Mouse (Mus musculus): Measurements from ENCODE around the gene Cd209g. TPM values are rescaled to one million over a fixed set of nuclear protein-coding genes. Genes with fewer than 3 reads are reported as not detected.

Gene Cd209g
- polyA plus RNA-seq, 1 experiment = not detected

DNA sequence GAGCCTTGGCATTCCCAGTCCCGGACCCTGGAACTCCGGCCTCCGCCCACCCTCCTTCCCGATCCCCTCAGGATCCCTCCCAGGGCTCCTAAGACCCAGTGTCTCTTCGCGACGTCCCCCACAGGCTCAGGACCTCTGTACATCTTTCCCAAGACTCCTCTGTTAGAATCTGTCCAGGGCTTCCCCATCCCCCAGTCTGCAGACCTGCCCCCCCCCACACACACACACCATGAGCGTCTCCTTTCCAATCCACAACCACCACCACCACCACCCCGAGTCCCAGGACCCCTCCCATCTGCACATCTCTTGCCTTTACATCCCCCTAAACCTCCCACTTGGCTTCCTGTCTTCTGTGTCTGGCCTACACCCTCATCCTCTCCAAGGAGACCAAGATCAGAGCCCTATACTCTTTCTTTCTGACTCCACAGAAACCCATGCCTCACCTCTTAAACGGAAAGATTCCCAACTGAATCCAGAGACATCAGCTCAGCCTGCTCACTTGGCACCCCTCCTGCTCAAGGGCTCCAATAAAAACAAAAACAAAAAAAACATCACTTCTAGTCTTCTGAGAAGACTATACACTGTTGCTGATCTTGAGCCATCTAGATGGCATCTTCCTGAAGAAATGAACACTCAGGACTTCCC, 33.1 kb downstream of the Cd209g start:
- H3K36me3 ChIP-seq (ENCODE audit: control insufficient read depth, insufficient read depth, low read length, poor library complexity, severe bottlenecking) = no peaks in the 10 kb centered on the region
- no peaks in the 10 kb centered on the region for H3K4me1 ChIP-seq (ENCODE audit: control insufficient read depth, insufficient read depth, low read length)
- peak overlapping the region; percentile 80 for H3K4me3 ChIP-seq (ENCODE audit: low read depth, low read length)
- TF ChIP-seq CTCF (IDR thresholded peaks at IDR 0.05; ENCODE audit: low read depth, low read length) (no peak), POLR2A (IDR thresholded peaks at IDR 0.05; ENCODE audit: insufficient read depth, low read length) (no peak), EP300 (IDR thresholded peaks at IDR 0.05; ENCODE audit: insufficient read depth, low read depth, low read length) (no peak)
- no peaks in the 10 kb centered on the region for H3K9me3 ChIP-seq (replicated peaks; ENCODE audit: control insufficient read depth, insufficient read depth, low read length, poor library complexity, severe bottlenecking)
- H3K9ac ChIP-seq (ENCODE audit: low read depth, poor library complexity, severe bottlenecking) = peak overlapping the region; percentile 77
- no peaks in the 10 kb centered on the region for H3K27me3 ChIP-seq (ENCODE audit: control insufficient read depth, insufficient read depth, low read length, poor library complexity, severe bottlenecking)
- no peak overlapping the region for H3K27ac ChIP-seq (ENCODE audit: insufficient read depth, low read length)

DNA sequence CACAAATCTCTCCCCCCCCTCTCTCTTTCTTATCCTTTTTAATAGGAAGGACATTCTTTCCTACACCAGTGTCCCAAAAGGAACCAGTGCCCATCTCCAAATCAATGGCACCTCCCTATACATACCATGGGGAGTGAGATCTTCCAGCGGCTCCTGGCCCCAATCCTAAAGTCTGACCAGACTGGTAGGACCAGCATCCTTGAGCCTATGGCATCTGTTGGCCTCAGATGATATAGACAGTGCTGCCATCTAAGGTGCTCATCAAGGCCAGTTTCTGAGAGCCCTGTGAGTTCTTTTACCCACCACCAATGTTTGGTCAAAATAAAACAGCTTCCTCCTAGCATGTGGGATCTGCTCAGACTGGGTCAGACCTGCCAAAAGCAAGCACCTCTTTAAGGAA, 34.0 kb downstream of the Cd209g start:
- Histone ChIP-seq H3K27ac (ENCODE audit: insufficient read depth, low read length) (no peak overlapping the region), H3K27me3 (ENCODE audit: control insufficient read depth, insufficient read depth, low read length, poor library complexity, severe bottlenecking) (no peaks in the 10 kb centered on the region), H3K9me3 (replicated peaks; ENCODE audit: control insufficient read depth, insufficient read depth, low read length, poor library complexity, severe bottlenecking) (no peaks in the 10 kb centered on the region), H3K4me1 (ENCODE audit: control insufficient read depth, insufficient read depth, low read length) (no peaks in the 10 kb centered on the region), H3K9ac (ENCODE audit: low read depth, poor library complexity, severe bottlenecking) (no peak overlapping the region), H3K4me3 (ENCODE audit: low read depth, low read length) (no peak overlapping the region), H3K36me3 (ENCODE audit: control insufficient read depth, insufficient read depth, low read length, poor library complexity, severe bottlenecking) (no peaks in the 10 kb centered on the region)
- TF ChIP-seq POLR2A (IDR thresholded peaks at IDR 0.05; ENCODE audit: insufficient read depth, low read length) (no peak), EP300 (IDR thresholded peaks at IDR 0.05; ENCODE audit: insufficient read depth, low read depth, low read length) (no peak), CTCF (IDR thresholded peaks at IDR 0.05; ENCODE audit: low read depth, low read length) (no peak)

DNA sequence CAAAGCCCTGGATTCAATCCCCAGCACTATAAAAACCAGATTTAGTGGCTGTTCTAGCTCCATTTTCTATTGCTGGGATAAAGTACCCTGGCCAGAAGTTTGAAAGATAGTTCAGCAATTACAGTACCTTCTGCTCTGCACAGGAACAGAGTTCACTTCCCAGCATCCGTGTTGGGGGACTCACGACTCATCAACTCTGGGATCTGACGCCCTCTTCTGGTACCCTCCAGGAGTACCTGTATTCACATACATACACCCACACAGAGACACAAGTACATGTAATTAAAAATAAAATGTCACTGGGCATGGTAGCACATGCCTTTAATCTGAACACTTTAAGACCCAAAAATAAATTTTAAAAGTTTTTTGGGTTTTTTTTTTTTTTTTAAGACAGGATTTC, 38.6 kb downstream of the Cd209g start:
- Histone ChIP-seq H3K9me3 (replicated peaks; ENCODE audit: control insufficient read depth, insufficient read depth, low read length, poor library complexity, severe bottlenecking) (no peaks in the 10 kb centered on the region), H3K27ac (ENCODE audit: insufficient read depth, low read length) (no peak overlapping the region), H3K4me3 (ENCODE audit: low read depth, low read length) (no peak overlapping the region), H3K36me3 (ENCODE audit: control insufficient read depth, insufficient read depth, low read length, poor library complexity, severe bottlenecking) (no peaks in the 10 kb centered on the region), H3K27me3 (ENCODE audit: control insufficient read depth, insufficient read depth, low read length, poor library complexity, severe bottlenecking) (peaks cover 2% of the 10 kb centered on the region), H3K4me1 (ENCODE audit: control insufficient read depth, insufficient read depth, low read length) (no peaks in the 10 kb centered on the region), H3K9ac (ENCODE audit: low read depth, poor library complexity, severe bottlenecking) (no peak overlapping the region)
- TF ChIP-seq EP300 (IDR thresholded peaks at IDR 0.05; ENCODE audit: insufficient read depth, low read depth, low read length) (no peak), POLR2A (IDR thresholded peaks at IDR 0.05; ENCODE audit: insufficient read depth, low read length) (no peak), CTCF (IDR thresholded peaks at IDR 0.05; ENCODE audit: low read depth, low read length) (no peak)

- Histone ChIP-seq H3K4me3 (ENCODE audit: low read depth, low read length) (no peak overlapping the region), H3K27me3 (ENCODE audit: control insufficient read depth, insufficient read depth, low read length, poor library complexity, severe bottlenecking) (peaks cover 2% of the 10 kb centered on the region), H3K9ac (ENCODE audit: low read depth, poor library complexity, severe bottlenecking) (no peak overlapping the region), H3K27ac (ENCODE audit: insufficient read depth, low read length) (no peak overlapping the region), H3K4me1 (ENCODE audit: control insufficient read depth, insufficient read depth, low read length) (no peaks in the 10 kb centered on the region), H3K36me3 (ENCODE audit: control insufficient read depth, insufficient read depth, low read length, poor library complexity, severe bottlenecking) (no peaks in the 10 kb centered on the region), H3K9me3 (replicated peaks; ENCODE audit: control insufficient read depth, insufficient read depth, low read length, poor library complexity, severe bottlenecking) (no peaks in the 10 kb centered on the region)
- TF ChIP-seq POLR2A (IDR thresholded peaks at IDR 0.05; ENCODE audit: insufficient read depth, low read length) (no peak), CTCF (IDR thresholded peaks at IDR 0.05; ENCODE audit: low read depth, low read length) (no peak), EP300 (IDR thresholded peaks at IDR 0.05; ENCODE audit: insufficient read depth, low read depth, low read length) (no peak)
These were observed 40.1 kb downstream of the Cd209g start for GRCm38 (mm10) chr8:4174018-4174417.

DNA sequence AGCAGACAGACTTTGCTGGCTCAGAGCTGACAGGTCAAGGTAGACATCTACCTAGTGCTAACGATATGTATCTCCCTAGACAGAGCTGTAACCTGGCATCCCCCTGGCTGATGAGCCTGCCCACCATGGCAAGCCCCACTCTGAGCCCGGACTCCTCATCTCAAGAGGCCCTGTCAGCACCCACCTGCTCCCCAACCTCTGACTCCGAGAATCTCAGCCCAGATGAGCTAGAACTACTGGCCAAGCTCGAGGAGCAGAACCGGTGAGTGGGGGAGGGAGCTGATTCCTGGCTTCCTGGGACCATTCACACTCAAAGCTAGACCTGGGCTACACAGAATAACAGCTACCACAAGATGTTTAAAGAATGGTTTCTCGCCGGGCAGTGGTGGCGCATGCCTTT, 49.5 kb downstream of the Cd209g start:
- no peak overlapping the region for H3K9ac ChIP-seq (ENCODE audit: low read depth, poor library complexity, severe bottlenecking)
- H3K4me3 ChIP-seq (ENCODE audit: low read depth, low read length) = no peak overlapping the region
- H3K4me1 ChIP-seq (ENCODE audit: control insufficient read depth, insufficient read depth, low read length) = no peaks in the 10 kb centered on the region
- no peaks in the 10 kb centered on the region for H3K36me3 ChIP-seq (ENCODE audit: control insufficient read depth, insufficient read depth, low read length, poor library complexity, severe bottlenecking)
- TF ChIP-seq CTCF (IDR thresholded peaks at IDR 0.05; ENCODE audit: low read depth, low read length) = no peak
- TF ChIP-seq EP300 (IDR thresholded peaks at IDR 0.05; ENCODE audit: insufficient read depth, low read depth, low read length) = no peak
- no peak for TF ChIP-seq POLR2A (IDR thresholded peaks at IDR 0.05; ENCODE audit: insufficient read depth, low read length)
- H3K27me3 ChIP-seq (ENCODE audit: control insufficient read depth, insufficient read depth, low read length, poor library complexity, severe bottlenecking) = peaks cover 2% of the 10 kb centered on the region; the same call in 1 of the 2 replicates
- H3K9me3 ChIP-seq (replicated peaks; ENCODE audit: control insufficient read depth, insufficient read depth, low read length, poor library complexity, severe bottlenecking) = no peaks in the 10 kb centered on the region
- H3K27ac ChIP-seq (ENCODE audit: insufficient read depth, low read length) = no peak overlapping the region

DNA sequence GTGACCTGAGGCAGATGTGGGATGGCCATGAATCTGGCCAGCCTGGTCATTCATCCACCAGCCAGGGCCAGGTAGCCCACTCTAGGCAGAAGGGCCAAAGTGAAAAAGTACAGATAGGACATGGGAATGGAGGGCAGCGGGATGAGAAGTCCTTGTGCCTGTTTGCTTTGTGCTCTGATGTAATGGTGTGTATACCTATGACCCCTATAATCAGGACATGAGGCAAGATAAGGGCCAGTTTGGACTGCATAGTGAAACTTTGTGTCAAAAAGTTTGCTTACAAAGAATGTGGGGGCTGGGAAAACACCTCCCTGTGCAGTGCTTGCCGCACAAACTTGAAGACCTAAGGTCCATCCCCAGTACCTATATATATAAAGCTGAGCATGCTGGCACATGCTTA, 52.3 kb downstream of the Cd209g start:
- Histone ChIP-seq H3K27me3 (ENCODE audit: control insufficient read depth, insufficient read depth, low read length, poor library complexity, severe bottlenecking) (no peaks in the 10 kb centered on the region), H3K36me3 (ENCODE audit: control insufficient read depth, insufficient read depth, low read length, poor library complexity, severe bottlenecking) (no peaks in the 10 kb centered on the region), H3K9me3 (replicated peaks; ENCODE audit: control insufficient read depth, insufficient read depth, low read length, poor library complexity, severe bottlenecking) (no peaks in the 10 kb centered on the region), H3K4me1 (ENCODE audit: control insufficient read depth, insufficient read depth, low read length) (no peaks in the 10 kb centered on the region), H3K4me3 (ENCODE audit: low read depth, low read length) (no peak overlapping the region), H3K9ac (ENCODE audit: low read depth, poor library complexity, severe bottlenecking) (no peak overlapping the region), H3K27ac (ENCODE audit: insufficient read depth, low read length) (no peak overlapping the region)
- TF ChIP-seq EP300 (IDR thresholded peaks at IDR 0.05; ENCODE audit: insufficient read depth, low read depth, low read length) = no peak
- no peak for TF ChIP-seq POLR2A (IDR thresholded peaks at IDR 0.05; ENCODE audit: insufficient read depth, low read length)

Other genes starting within 250 kb of the Cd209g start
- gene Cd209b, start 207.3 kb upstream of the Cd209g start, polyA plus RNA-seq (2011; ENCODE audit: insufficient read depth, insufficient read length, low read depth, missing spikeins) = not detected in 2 replicates
- gene Cd209c, start 179.4 kb upstream of the Cd209g start, polyA plus RNA-seq (2011; ENCODE audit: insufficient read depth, insufficient read length, low read depth, missing spikeins) = not detected in 2 replicates
- not detected in 2 replicates for gene Cd209f, start 28.3 kb upstream of the Cd209g start, polyA plus RNA-seq (2011; ENCODE audit: insufficient read depth, insufficient read length, low read depth, missing spikeins)
- 4.1 and 5.7 TPM in 2 replicates for gene Evi5l, start 32.5 kb downstream of the Cd209g start, polyA plus RNA-seq (2011; ENCODE audit: insufficient read depth, insufficient read length, low read depth, missing spikeins)
- 7.2 and 10.7 TPM in 2 replicates for gene Prr36, start 83.4 kb downstream of the Cd209g start, polyA plus RNA-seq (2011; ENCODE audit: insufficient read depth, insufficient read length, low read depth, missing spikeins)
- 1.0 and 1.4 TPM in 2 replicates for gene Lrrc8e, start 92.7 kb downstream of the Cd209g start, polyA plus RNA-seq (2011; ENCODE audit: insufficient read depth, insufficient read length, low read depth, missing spikeins)
- 56.9 and 62.1 TPM in 2 replicates for gene Map2k7, start 104.6 kb downstream of the Cd209g start, polyA plus RNA-seq (2011; ENCODE audit: insufficient read depth, insufficient read length, low read depth, missing spikeins)
- 0.33 and 1.2 TPM in 2 replicates for gene Gm49320, start 104.8 kb downstream of the Cd209g start, polyA plus RNA-seq (2011; ENCODE audit: insufficient read depth, insufficient read length, low read depth, missing spikeins)
- gene Tgfbr3l, start 114.1 kb downstream of the Cd209g start, polyA plus RNA-seq (2011; ENCODE audit: insufficient read depth, insufficient read length, low read depth, missing spikeins) = 4.2 and 5.6 TPM in 2 replicates
- 26.8 and 29.0 TPM in 2 replicates for gene Snapc2, start 119.0 kb downstream of the Cd209g start, polyA plus RNA-seq (2011; ENCODE audit: insufficient read depth, insufficient read length, low read depth, missing spikeins)
- 21.6 and 25.0 TPM in 2 replicates for gene Ctxn1, start 125.2 kb downstream of the Cd209g start, polyA plus RNA-seq (2011; ENCODE audit: insufficient read depth, insufficient read length, low read depth, missing spikeins)
- gene Timm44, start 141.8 kb downstream of the Cd209g start, polyA plus RNA-seq (2011; ENCODE audit: insufficient read depth, insufficient read length, low read depth, missing spikeins) = 99.1 and 103 TPM in 2 replicates
- gene Ccl25, start 191.1 kb downstream of the Cd209g start, polyA plus RNA-seq (2011; ENCODE audit: insufficient read depth, insufficient read length, low read depth, missing spikeins) = 35.1 and 40.2 TPM in 2 replicates
- 118 and 123 TPM in 2 replicates for gene Elavl1, start 191.3 kb downstream of the Cd209g start, polyA plus RNA-seq (2011; ENCODE audit: insufficient read depth, insufficient read length, low read depth, missing spikeins)